Mouse (Mus musculus) urinary bladder, adult 2 months (tissue): ENCODE measurements around the gene Gm14403. TPM values are rescaled to one million over a fixed set of nuclear protein-coding genes. Genes with fewer than 3 reads are reported as not detected.
"Not testable (repeated sequence)": the region's sequence is repeated elsewhere in the genome, so short reads cannot be mapped to it uniquely, and the experiment has no call there.

Experiments used
- DNase-seq: peaks from one replicate; pipeline ENCODE4 v3.0.0; 2022; ENCODE audit warnings: low spot score
- polyA plus RNA-seq: library from polyadenylated mRNA; depleted of rRNA; stranded (reverse); fragments of >200 nt; gene quantifications from 2 replicates; pipeline ENCODE4 v1.2.3, GENCODE M21; 2012; rRNA removed

The Gm14403 gene
- polyA plus RNA-seq: 13.7 and 14.0 TPM in 2 replicates

DNA sequence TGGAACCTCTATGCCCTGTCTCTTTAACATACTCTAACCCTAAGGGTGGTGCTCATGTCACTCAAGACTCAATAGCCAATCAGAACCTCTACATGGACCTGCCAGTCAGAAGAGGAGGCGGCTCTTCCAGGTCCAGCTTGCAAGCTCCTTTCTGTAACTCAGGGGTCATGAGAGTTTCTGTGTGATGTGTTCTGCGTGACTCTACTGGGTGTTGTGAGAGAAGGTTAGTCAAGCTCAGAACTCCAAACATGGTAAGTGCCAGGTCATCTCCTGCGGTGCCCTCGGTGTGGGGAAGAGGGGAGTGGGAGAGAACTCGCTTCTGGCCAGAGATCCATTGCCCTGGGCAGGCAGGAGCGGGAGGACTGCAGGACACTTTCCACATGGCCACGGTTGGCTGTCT lies at the start of gene Gm14403:
Gm14403 (plus strand) TSS at position 149 of the 400 bp plus-strand sequence.
- DNase-seq: not testable (repeated sequence)

DNA sequence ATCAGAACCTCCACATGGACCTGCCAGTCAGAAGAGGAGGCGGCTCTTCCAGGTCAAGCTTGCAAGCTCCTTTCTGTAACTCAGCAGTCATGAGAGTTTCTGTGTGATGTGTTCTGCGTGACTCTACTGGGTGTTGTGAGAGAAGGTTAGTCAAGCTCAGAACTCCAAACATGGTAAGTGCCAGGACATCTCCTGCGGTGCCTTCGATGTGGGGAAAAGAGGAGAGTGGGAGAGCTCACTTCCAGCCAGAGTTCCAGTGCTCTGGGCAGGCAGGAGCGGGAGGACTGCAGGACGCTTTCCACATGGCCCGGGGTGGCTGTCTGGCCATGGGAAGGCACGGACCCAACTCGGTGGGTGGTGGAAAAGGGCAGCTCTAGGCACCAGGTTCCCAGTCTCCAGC lies 33.3 kb upstream of the Gm14403 start, which contains the start of gene Zfp970:
Zfp970 (plus strand) TSS at position 58 of the 400 bp plus-strand sequence.
- DNase-seq: peak; percentile 53

GRCm38 (mm10) chr2:177468222-177468621 lies 29.8 kb upstream of the Gm14403 start:
- DNase-seq: not testable (repeated sequence)

DNA sequence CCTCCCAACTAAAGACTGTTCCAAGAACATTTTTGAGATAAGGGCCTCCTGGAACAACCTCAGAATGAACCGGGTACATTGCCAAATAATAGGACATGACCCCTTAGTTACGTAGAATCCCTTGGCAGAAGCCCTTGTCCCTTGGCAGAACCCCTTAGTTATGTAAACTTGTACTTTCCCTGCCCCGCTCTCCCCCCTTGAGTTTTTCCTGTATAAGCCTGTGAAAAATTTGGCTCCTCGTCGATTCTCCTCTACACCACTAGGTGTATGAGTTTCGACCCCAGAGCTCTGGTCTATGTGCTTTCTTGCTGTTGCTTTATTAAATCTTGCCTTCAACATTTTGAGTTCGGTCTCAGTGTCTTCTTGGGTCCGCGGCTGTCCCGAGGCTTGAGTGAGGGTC lies 25.8 kb upstream of the Gm14403 start:
- not testable (repeated sequence) for DNase-seq

DNA sequence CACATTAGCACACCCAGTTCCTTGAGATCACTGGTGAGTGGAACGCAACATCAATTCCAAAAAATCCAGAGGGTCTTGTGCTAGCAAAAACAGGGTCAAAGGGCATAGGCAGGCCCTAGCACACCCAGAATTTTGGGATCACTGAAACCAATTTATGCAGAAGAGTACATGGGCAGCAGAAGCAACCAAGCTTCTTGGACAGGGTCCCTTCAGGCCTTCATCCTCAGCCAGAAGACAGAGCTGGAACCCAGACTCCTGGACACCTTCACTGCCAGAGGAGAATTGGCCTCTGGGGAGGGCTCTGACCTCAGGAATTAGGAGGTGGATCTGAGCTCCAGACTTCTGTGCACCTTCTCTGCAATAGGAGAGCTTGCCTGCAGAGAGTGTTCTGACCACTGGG lies 16.0 kb upstream of the Gm14403 start:
- not testable (repeated sequence) for DNase-seq

DNA sequence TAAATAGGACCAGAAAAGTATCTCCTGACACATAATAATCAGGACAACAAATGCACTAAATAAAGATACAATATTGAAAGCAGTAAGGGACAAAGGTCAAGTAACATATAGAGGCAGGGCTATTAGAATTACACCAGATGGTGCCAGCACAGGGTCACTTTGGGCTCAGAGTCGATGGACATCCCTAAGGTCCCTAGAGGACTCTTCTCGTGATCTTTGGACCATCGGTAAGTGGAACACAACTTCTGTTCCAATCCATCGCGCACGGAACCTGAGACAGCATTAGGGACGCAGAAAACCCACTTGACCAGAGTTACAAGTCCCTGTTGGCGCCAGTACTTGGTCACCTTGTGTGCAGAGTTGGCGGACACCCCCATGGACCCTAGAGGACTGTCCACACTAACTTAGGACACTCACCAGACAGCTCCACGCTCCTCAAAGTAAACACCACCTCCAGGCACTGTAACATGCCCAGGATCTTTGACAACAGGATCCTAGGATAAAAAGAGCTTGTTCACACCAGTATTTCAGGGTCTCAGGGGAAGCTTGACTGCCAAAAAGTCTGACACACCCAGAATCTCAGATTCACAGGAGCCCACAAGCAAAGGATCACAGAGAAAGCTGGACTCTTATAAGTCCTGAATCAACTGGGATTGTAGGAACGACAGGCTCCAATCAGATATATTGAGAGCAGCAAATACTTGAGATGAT lies 14.6 kb upstream of the Gm14403 start:
- not testable (repeated sequence) for DNase-seq

GRCm38 (mm10) chr2:177499182-177499581 lies 1.2 kb downstream of the Gm14403 start:
- DNase-seq: not testable (repeated sequence)

DNA sequence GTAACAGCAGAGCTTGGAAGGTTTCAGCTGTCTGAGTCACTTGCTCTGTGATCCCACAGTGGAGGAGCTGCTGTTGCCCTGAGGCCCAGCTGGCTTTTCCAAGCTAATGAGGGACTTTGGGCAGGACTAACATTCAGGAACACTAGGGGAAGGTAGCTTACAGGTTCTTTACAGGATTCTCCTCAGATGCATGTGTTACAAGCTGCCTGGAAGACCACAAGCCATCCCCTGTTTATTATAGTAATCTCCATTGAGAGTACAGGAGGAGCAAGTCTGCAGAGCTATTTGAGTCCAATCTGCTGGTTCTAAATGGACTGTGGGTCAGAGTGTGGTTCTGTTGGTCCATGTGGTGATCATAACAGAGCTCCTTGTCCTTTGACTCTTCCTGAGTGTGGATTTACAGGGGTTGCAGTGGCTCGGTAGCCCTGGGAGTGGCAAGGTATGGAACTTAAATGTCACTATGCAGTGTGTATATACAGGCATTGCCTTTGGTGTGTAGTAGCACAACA lies 7.2 kb downstream of the Gm14403 start:
- DNase-seq: not testable (repeated sequence)

DNA sequence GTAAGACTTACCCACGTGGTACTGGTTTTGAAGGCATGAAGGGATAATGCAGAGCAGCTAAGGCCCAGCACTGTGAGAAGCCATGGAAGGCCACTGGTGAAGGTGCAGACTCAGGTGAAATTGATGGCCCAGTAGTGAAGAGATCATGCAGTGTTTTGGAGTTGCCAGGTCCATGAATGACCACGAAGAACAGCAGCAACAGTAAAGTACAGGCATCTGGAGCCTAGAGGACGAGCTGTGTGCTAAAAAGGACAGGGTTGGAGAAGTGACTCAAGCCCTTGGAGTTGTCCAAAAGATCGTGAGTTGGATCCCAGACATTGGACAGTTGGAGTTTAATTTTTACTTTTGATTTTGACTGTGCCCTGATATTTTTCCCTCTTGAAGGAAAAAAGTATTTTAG lies 13.4 kb downstream of the Gm14403 start:
- DNase-seq: not testable (repeated sequence)

DNA sequence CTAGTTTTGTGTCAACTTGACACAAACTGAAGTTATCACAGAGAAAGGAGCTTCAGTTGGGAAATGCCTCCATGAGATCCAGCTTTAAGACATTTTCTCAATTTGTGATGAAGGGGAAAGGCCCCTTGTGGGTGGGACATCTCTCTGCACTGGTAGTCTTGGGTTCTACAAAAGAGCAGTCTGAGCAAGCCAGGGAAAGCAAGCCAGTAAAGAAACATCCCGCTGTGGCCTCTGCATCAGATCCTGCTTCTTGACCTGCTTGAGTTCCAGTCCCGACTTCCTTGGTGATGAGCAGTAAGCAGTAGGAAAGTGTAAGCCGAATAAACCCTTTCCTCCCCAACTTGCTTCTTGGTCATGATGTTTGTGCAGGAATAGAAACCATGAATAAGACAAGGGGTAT lies 14.0 kb downstream of the Gm14403 start:
- DNase-seq: not testable (repeated sequence)

- DNase-seq: not testable (repeated sequence)
Observed at GRCm38 (mm10) chr2:177513991-177514479, 16.0 kb downstream of the Gm14403 start.

GRCm38 (mm10) chr2:177517746-177518145 lies 19.7 kb downstream of the Gm14403 start:
- not testable (repeated sequence) for DNase-seq

DNA sequence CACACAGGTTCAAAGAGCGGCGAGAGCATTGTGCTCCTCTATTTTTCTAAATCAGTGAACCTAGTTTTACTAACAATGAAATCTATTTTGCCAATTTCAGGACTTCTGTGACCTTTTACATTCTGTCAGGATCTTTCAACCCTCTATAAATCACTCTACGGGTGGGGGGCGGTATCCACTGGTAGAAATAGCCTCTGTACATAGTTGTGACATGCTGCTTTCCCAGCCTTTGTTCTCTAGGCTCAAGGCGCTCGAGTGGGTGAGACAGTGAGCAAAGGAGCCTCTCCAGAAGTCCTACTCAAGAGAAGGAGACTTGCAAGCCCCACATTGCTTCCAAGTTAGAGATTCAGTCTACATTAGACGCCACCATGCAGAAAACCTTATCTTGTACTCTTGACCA lies 20.3 kb downstream of the Gm14403 start:
- DNase-seq: not testable (repeated sequence)

DNA sequence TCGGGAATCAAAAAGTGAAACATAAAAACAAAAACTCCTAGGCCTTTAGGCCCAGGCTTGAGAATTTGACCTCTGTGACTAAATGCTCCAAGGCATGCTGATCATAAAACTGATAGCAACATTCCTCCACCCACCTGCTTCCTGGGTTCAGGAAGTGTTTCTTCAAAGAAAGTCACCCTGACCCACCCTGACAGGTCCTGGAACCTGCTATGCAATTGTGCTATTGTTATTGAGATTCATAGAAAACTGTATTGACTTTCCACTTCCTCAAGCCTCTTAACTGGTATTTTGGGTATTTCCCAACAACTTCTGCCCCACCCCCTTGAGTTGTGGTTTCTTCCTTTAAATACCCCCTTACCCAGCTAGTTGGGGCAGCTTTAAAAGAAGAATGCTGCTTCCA lies 20.9 kb downstream of the Gm14403 start:
- DNase-seq: not testable (repeated sequence)

- no peak for DNase-seq
Observed at GRCm38 (mm10) chr2:177520035-177520434, 22.0 kb downstream of the Gm14403 start.

DNA sequence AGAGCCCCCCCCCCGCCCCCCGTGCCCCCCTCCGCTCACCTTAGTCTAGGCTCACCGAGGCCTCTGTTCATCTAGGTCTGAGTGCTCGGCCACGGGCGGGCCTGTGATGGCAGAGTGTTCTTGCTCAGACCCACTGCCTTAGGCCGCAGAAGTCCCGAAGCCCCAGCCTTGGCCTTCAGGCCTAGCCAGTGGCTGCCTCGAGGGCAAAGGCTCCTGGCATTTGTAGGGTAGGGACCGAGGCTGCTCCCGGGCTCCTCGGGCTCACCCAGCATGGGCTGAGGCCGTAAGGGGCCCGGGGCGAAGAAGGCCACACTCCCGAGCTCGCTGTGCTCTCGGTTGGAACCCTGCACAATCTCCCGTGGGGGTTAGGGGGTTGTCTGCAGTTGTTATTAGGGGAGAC lies 25.0 kb downstream of the Gm14403 start:
- DNase-seq: no peak

GRCm38 (mm10) chr2:177523674-177524073 lies 25.7 kb downstream of the Gm14403 start:
- not testable (repeated sequence) for DNase-seq

DNA sequence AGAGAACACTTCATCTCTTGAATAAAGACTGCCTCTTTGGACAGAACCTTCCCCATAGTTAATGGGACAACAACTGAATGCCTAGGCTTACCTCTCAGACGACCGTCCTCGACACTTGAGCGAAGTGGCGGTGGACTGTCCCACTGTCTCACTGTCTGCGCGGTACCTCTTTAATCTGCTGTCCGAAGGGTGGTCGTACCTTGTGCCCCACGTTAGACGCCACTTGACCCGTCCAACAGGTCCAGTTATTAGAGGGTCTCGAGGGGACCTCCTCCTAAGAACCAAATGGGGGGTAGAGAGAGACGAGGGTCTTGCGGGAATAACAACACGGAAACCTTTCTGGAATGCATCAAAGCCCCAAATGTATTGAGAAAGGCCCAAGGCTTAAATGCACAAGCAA lies 26.2 kb downstream of the Gm14403 start:
- DNase-seq: not testable (repeated sequence)

GRCm38 (mm10) chr2:177535876-177536275 lies 37.9 kb downstream of the Gm14403 start:
- no peak for DNase-seq

DNA sequence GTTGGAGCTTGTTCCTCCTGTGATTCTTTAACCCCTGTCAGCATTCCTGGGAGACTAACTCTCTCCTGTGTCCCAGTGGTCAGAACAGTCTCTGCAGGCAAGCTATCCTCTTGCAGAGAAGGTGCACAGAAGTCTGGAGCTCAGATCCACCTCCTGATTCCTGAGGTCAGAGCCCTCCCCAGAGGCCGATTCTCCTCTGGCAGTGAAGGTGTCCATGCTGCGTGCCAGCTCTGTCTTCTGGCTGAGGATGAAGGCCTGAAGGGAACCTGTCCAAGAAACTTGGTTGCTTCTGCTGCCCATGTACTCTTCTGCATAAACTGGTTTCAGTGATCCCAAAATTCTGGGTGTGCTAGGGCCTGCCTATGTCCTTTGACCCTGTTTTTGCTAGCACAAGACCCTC lies 39.1 kb downstream of the Gm14403 start:
- not testable (repeated sequence) for DNase-seq

DNA sequence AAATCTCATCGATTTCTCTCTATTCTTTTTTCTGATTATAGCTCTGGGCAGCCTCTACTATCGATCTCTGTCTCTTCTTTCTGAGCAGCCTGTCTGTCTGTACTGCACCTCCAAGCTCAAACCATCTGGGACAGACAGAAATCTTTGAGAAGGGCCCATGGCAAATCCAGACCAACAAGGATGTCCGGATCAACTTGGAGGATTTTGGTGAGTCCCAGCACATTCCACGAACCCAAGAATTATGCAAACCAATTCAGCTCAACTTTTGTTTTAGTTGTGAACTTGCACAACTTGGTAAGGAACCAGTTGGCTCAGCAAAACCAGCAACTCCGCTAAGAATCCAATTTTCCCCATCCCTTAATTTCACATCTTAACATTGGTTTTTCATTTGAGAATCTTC lies 39.7 kb downstream of the Gm14403 start:
- DNase-seq: not testable (repeated sequence)

GRCm38 (mm10) chr2:177555261-177555660 lies 57.2 kb downstream of the Gm14403 start:
- DNase-seq: not testable (repeated sequence)
